Mouse (Mus musculus): Measurements from ENCODE around the gene Itih4. TPM values are rescaled to one million over a fixed set of nuclear protein-coding genes. Genes with fewer than 3 reads are reported as not detected.

The Itih4 gene
- total and polyA plus RNA-seq, 2 experiments from 2014 or later: not detected

DNA sequence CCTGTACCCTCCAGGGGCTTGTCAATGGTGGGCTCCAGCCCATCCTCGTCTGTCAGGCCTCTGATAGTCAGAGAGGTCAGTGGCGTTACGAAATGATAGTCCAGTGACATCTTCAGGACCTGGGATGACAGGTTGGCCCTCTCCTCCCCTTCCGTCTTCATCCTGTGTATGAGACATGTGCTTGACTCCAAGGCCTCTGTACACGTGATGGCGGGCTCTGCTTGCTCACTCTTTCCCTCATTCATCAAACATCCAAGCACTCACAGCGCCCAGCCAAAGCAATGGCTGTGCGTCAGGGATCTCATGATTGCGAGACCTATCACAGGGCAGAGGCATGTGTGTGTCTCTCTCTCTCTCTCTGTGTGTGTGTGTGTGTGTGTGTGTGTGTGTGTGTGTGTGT, 47.1 kb downstream of the Itih4 start:
- Histone ChIP-seq H3K27ac (ENCODE audit: low read depth, low read length) (no peak overlapping the region), H3K9me3 (ENCODE audit: low read length) (no peaks in the 10 kb centered on the region)
- WGBS: 92% methylated on average over 9 of the region's 9 CpGs

DNA sequence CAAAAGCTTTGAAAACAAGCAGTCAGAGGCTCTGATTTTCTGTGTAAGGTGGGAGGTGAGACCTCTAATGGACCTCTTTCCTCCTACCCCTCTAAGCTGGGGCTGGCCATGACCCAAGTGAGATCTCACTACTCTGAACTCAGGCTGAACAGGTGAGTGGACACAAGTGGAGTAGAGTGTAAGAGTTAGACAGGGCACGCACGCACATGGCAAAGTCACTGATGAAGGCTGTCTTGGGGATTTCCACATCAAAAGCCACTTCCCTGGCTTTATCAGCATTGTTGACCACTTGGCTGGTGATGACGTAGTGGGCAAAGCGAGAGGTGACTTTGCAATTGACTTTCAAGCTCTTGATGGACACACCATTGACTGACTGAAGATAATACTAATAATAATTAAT, 56.0 kb downstream of the Itih4 start:
- Histone ChIP-seq H3K9me3 (ENCODE audit: low read length) (no peaks in the 10 kb centered on the region), H3K27ac (ENCODE audit: low read depth, low read length) (no peak overlapping the region), H3K27me3 (ENCODE audit: insufficient read depth, low read length) (no peaks in the 10 kb centered on the region), H3K9ac (replicated peaks; ENCODE audit: low read length, poor library complexity, severe bottlenecking) (no peak overlapping the region), H3K4me1 (ENCODE audit: insufficient read depth, low read length) (no peaks in the 10 kb centered on the region), H3K4me3 (ENCODE audit: low read depth, low read length) (no peak overlapping the region), H3K36me3 (ENCODE audit: insufficient read depth, low read length) (no peaks in the 10 kb centered on the region), H3K4me2 (ENCODE audit: low read depth, low read length, poor library complexity, severe bottlenecking) (no peak overlapping the region)
- DNase-seq (ENCODE audit: low spot score): no peak
- ATAC-seq (ENCODE audit: low FRiP score): no peak
- TF ChIP-seq CTCF (IDR thresholded peaks at IDR 0.05): no peak
- 91% methylated on average over 4 of the region's 4 CpGs for WGBS

More for the DNA sequence above, 47.1 kb downstream of the Itih4 start:
- Histone ChIP-seq H3K36me3 (ENCODE audit: insufficient read depth, low read length) (no peaks in the 10 kb centered on the region), H3K9ac (replicated peaks; ENCODE audit: low read length, poor library complexity, severe bottlenecking) (no peak overlapping the region), H3K27me3 (ENCODE audit: insufficient read depth, low read length) (no peaks in the 10 kb centered on the region), H3K4me1 (ENCODE audit: insufficient read depth, low read length) (no peaks in the 10 kb centered on the region), H3K4me2 (ENCODE audit: low read depth, low read length, poor library complexity, severe bottlenecking) (no peak overlapping the region), H3K4me3 (ENCODE audit: low read depth, low read length) (no peak overlapping the region)
- TF ChIP-seq CTCF (IDR thresholded peaks at IDR 0.05): no peak
- no peak for ATAC-seq (ENCODE audit: low FRiP score)
- no peak for DNase-seq (ENCODE audit: low spot score)

DNA sequence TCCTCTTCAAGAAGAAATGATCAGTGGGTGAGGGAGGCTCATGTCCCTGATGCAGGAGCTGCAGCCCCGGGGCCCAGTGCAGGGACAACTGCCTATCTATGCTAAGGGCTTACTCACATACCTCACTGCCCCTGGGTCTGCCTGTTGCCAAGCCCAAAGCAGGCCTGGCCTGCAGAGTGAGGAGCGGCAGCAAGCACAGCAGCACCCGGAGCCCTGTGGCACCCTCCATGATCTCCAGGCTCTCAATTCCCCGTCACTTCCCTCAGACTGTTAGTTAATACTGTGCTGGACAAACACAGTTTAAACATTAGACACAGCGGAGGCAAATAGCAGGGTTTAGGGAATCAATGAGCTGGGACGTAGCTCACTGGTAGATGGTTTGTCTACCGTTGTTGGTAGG, 56.8 kb downstream of the Itih4 start, which contains the start of gene Itih1:
Itih1 (minus strand) TSS at position 252 of the 400 bp plus-strand sequence.
- Histone ChIP-seq H3K9ac (replicated peaks; ENCODE audit: low read length, poor library complexity, severe bottlenecking) (no peak within 1 kb of the TSS), H3K4me1 (ENCODE audit: insufficient read depth, low read length) (no peaks in the 10 kb centered on the region), H3K4me3 (ENCODE audit: low read depth, low read length) (no peak within 1 kb of the TSS), H3K27ac (ENCODE audit: low read depth, low read length) (no peak within 1 kb of the TSS), H3K9me3 (ENCODE audit: low read length) (no peaks in the 10 kb centered on the region), H3K4me2 (ENCODE audit: low read depth, low read length, poor library complexity, severe bottlenecking) (no peak within 1 kb of the TSS), H3K27me3 (ENCODE audit: insufficient read depth, low read length) (no peaks in the 10 kb centered on the region), H3K36me3 (ENCODE audit: insufficient read depth, low read length) (no peaks in the 10 kb centered on the region)
- DNase-seq (ENCODE audit: low spot score) (no peak), ATAC-seq (ENCODE audit: low FRiP score) (no peak)
- 91% methylated on average over 7 of the region's 7 CpGs for WGBS
- TF ChIP-seq CTCF (IDR thresholded peaks at IDR 0.05): no peak

DNA sequence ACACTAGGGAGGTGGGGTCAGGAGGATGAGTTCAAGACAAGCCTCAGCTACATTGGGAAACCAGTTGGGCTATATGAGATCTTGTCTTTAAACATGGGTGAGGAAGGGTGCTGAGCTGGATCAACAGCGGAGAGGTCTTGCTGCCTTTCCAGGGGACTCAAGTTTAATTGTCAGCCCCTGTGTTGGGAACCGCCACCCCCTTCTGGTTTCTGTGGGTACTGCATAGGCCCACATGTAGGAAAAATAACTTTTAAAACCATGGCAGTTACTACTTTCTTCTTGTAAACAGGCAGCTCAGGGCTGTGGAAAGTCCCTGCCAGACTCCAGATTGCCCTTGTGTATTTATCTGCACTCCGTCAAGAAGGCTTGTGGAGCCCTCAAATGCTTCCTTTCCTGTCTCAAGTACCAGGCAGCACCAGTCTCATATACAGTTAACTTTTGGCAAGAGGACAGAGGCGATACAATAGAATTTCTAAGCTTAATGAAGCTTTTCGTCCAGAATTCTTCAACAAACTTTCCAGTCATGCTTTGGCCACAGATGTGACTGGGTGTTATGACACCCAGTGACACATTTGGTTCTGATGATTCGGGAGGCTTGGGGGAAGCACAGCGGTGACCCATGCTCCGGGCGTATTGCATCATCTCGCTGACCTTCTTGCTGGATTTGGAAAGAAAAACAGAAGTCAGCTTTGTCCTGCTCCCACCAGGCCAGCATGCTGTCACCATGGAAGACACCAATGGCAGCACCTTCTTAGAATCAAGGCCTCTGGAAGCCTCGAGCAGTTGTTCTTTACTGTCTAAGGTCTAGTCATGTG, 57.8 kb downstream of the Itih4 start:
- peak; percentile 74 for TF ChIP-seq CTCF (IDR thresholded peaks at IDR 0.05)
- Histone ChIP-seq H3K9ac (replicated peaks; ENCODE audit: low read length, poor library complexity, severe bottlenecking) (no peak overlapping the region), H3K4me1 (ENCODE audit: insufficient read depth, low read length) (no peaks in the 10 kb centered on the region), H3K4me2 (ENCODE audit: low read depth, low read length, poor library complexity, severe bottlenecking) (no peak overlapping the region), H3K27ac (ENCODE audit: low read depth, low read length) (no peak overlapping the region), H3K9me3 (ENCODE audit: low read length) (no peaks in the 10 kb centered on the region), H3K36me3 (ENCODE audit: insufficient read depth, low read length) (no peaks in the 10 kb centered on the region), H3K4me3 (ENCODE audit: low read depth, low read length) (no peak overlapping the region), H3K27me3 (ENCODE audit: insufficient read depth, low read length) (no peaks in the 10 kb centered on the region)
- ATAC-seq (ENCODE audit: low FRiP score) (no peak), DNase-seq (ENCODE audit: low spot score) (peak; percentile 25)
- 63% methylated on average over 11 of the region's 11 CpGs for WGBS

DNA sequence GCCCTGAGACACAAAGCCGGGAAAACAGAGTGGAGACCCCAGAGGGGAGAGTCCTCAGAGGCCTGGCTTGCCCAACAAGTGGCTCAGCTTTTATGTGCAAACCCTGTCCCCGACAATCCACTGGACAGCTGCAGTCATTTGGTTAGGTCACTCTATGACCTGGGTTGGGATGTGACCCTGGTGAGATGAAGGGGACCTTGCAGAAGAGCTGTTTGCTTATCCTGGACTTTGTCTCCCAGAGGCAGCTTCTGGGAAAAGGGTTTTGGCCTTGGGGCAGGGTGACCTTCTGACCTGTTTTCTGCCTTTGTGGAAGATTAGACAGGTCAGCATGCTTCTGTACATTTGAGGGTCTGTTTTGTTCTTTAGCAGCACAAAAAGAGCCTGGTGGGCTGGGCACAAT, 58.5 kb downstream of the Itih4 start:
- H3K27ac ChIP-seq (ENCODE audit: low read depth, low read length): no peak overlapping the region
- ATAC-seq (ENCODE audit: low FRiP score): no peak
- no peak overlapping the region for H3K4me2 ChIP-seq (ENCODE audit: low read depth, low read length, poor library complexity, severe bottlenecking)
- H3K27me3 ChIP-seq (ENCODE audit: insufficient read depth, low read length): no peaks in the 10 kb centered on the region
- no peak for DNase-seq (ENCODE audit: low spot score)
- no peak for TF ChIP-seq CTCF (IDR thresholded peaks at IDR 0.05)
- no peaks in the 10 kb centered on the region for H3K4me1 ChIP-seq (ENCODE audit: insufficient read depth, low read length)
- H3K36me3 ChIP-seq (ENCODE audit: insufficient read depth, low read length): no peaks in the 10 kb centered on the region
- WGBS: 74% methylated on average over 2 of the region's 2 CpGs
- H3K9me3 ChIP-seq (ENCODE audit: low read length): no peaks in the 10 kb centered on the region
- no peak overlapping the region for H3K9ac ChIP-seq (replicated peaks; ENCODE audit: low read length, poor library complexity, severe bottlenecking)
- no peak overlapping the region for H3K4me3 ChIP-seq (ENCODE audit: low read depth, low read length)

DNA sequence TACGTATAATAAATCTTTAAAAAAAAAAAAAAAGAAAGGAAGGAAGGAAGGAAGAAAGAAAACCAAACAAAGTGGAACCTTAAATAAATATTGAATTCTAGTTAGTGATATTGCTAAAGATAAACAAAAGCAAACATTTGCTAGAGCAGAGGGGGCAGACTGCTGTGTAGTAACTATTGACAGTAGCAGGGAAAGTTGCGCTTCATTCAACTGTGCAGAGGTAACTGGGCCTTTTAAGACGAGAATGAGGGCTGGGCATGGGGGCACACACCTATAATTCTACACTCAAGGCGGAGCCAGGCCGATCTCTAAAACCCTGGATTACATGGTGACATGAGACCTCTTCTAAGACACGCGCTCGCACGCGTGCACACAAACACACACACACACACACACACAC, 63.7 kb downstream of the Itih4 start:
- H3K4me3 ChIP-seq (ENCODE audit: low read depth, low read length): no peak overlapping the region
- no peak for DNase-seq (ENCODE audit: low spot score)

More for the DNA sequence above, 63.7 kb downstream of the Itih4 start:
- WGBS: 95% methylated on average over 10 of the region's 10 CpGs
- TF ChIP-seq CTCF (IDR thresholded peaks at IDR 0.05): no peak; the same call in 1 of the 2 replicates
- Histone ChIP-seq H3K27me3 (ENCODE audit: insufficient read depth, low read length) (no peaks in the 10 kb centered on the region), H3K9me3 (ENCODE audit: low read length) (no peaks in the 10 kb centered on the region), H3K36me3 (ENCODE audit: insufficient read depth, low read length) (peaks cover 3% of the 10 kb centered on the region; the same call in 1 of the 2 replicates), H3K4me1 (ENCODE audit: insufficient read depth, low read length) (peaks cover 4% of the 10 kb centered on the region; the same call in 1 of the 2 replicates), H3K27ac (ENCODE audit: low read depth, low read length) (no peak overlapping the region), H3K9ac (replicated peaks; ENCODE audit: low read length, poor library complexity, severe bottlenecking) (no peak overlapping the region), H3K4me2 (ENCODE audit: low read depth, low read length, poor library complexity, severe bottlenecking) (no peak overlapping the region)
- ATAC-seq (ENCODE audit: low FRiP score): no peak
